In the genomic region with DNA sequence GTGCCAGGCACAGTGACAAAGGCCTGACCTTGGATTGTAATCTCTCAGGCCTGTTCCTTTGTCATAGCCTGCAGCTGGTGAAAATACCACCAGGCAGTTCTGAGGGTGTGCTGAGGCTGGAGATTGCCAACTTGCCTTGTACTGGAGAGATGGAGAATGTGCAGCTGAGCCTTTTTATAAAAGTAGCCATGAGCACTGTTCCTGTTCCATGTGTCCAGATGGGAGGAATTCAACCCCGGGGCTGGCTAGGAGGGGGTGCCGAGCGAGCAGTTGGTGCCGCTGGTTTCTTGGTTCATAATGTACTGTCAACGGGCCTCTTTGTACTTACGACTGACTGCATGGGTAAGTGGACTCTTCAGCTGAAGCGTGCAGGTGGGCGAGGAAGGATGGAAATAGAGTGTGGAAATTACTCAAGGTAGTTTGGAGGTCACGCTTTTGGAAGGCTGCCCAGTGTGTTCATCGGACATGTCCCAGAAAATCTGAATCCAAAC, we compare ENCODE assay signal across 14 mouse cellular contexts. TPM values are rescaled to one million over a fixed set of nuclear protein-coding genes. Genes with fewer than 3 reads are reported as not detected.
DNase-seq lines count a peak whose midpoint lies in the region; ATAC-seq and TF ChIP-seq lines count a peak whose summit lies in the region.
"Had no signal": no experiment of that assay in that cellular context is flagged by ENCODE, and none has a peak within 500 bp of the region (broad histone marks: within the 10 kb centered on the region; RNA-seq: fewer than 3 reads in every experiment).

No protein-coding gene starts in this region.

- H3K27me3 ChIP-seq in heart, embryonic 12.5 days (replicated peaks): no peaks in the 10 kb centered on the region
- no peaks in the 10 kb centered on the region for H3K27me3 ChIP-seq in heart, adult 2 months (ENCODE audit: control insufficient read depth, insufficient read depth, low read length)
- H3K27me3 ChIP-seq: lung, embryonic 15.5 days had no signal

- H3K9ac ChIP-seq in heart, embryonic 12.5 days: no peak overlapping the region
- H3K9ac ChIP-seq in heart, adult 2 months (ENCODE audit: low read depth, low read length): no peak overlapping the region
- H3K9ac ChIP-seq: lung, embryonic 15.5 days had no signal

- TF ChIP-seq CTCF in heart, adult 2 months (IDR thresholded peaks at IDR 0.05): no peak

- TF ChIP-seq POLR2A in heart, adult 2 months (IDR thresholded peaks at IDR 0.05; ENCODE audit: insufficient read depth, low read depth, low read length): no peak

- ATAC-seq in heart, embryonic 12.5 days (ENCODE audit: insufficient number of reproducible peaks, low FRiP score): no peak
- ATAC-seq: activated CD4-positive, CD25-positive, alpha-beta regulatory T cell, adult 4 months; hindbrain, embryonic 16.5 days had no signal

- TF ChIP-seq EP300 in heart, adult 2 months (IDR thresholded peaks at IDR 0.05; ENCODE audit: insufficient read depth, low read depth, low read length): no peak

- 57% methylated on average over 10 of the region's 10 CpGs for WGBS in heart, embryonic 12.5 days
- WGBS in heart, adult 2 months: 57% methylated on average over 10 of the region's 10 CpGs

- no peaks in the 10 kb centered on the region for H3K79me2 ChIP-seq in heart, adult 2 months (replicated peaks; ENCODE audit: control insufficient read depth, insufficient read depth, low read length)

- 0 out of 2 replicates have a peak, but pooled peaks cover 11% of the 10 kb centered on the region for H3K4me1 ChIP-seq in heart, embryonic 12.5 days (replicated peaks)
- H3K4me1 ChIP-seq in heart, adult 2 months (ENCODE audit: control insufficient read depth, insufficient read depth, low read length): no peaks in the 10 kb centered on the region

- intact Hi-C loops in heart, adult 2 months (cut with DNase I): no loop called here
- intact Hi-C loops in left cerebral cortex, postnatal 4 days (cut with DNase I): no loop called here

- peak overlapping the region; percentile 20; the same call in 1 of the 2 replicates for H3K4me2 ChIP-seq in heart, embryonic 12.5 days
- H3K4me2 ChIP-seq: lung, embryonic 15.5 days had no signal

- H3K36me3 ChIP-seq in heart, embryonic 12.5 days: peaks cover 2% of the 10 kb centered on the region; the same call in 1 of the 2 replicates
- H3K36me3 ChIP-seq in heart, adult 2 months (ENCODE audit: control insufficient read depth, insufficient read depth, low read length): no peaks in the 10 kb centered on the region
- H3K36me3 ChIP-seq: lung, embryonic 15.5 days had no signal

- H3K27ac ChIP-seq in heart, embryonic 12.5 days (ENCODE audit: poor library complexity, severe bottlenecking): peak overlapping the region; percentile 71
- H3K27ac ChIP-seq in heart, adult 2 months: no peak overlapping the region
- H3K27ac ChIP-seq: lung, embryonic 15.5 days had no signal

- no peak overlapping the region for H3K4me3 ChIP-seq in heart, embryonic 12.5 days
- no peak overlapping the region for H3K4me3 ChIP-seq in heart, adult 2 months
- H3K4me3 ChIP-seq: lung, embryonic 15.5 days had no signal

- DNase-seq in adrenal gland, adult 18-20 months (ENCODE audit: low spot score in 2 of 2): peak; percentile 24 to 29
- DNase-seq in adrenal gland, adult 8-10 months: no peak
- DNase-seq in heart, adult 2 months: no peak
- peak; percentile 18 for DNase-seq in left cerebral cortex, postnatal 4 days
- DNase-seq in left cerebral cortex, adult 9 months (ENCODE audit: low spot score in 2 of 2): no peak
- peak; percentile 34 for DNase-seq in adrenal gland, postnatal 14 days
- DNase-seq in lung, postnatal 25 days (ENCODE audit: low spot score): no peak
- DNase-seq: kidney, adult 18-20 months; kidney, postnatal 4 days; thymus, adult 18-20 months had no signal

- H3K9me3 ChIP-seq in heart, embryonic 12.5 days (replicated peaks): 0 out of 2 replicates have a peak, but pooled peaks cover 3% of the 10 kb centered on the region
- H3K9me3 ChIP-seq: lung, embryonic 15.5 days had no signal

RNA-seq across cellular contexts. Expression of gene Srsf1, which starts 10.4 kb away (rescaled TPM):
- 100 to 1,000 TPM; 219 TPM for total RNA-seq in adrenal gland, adult 18-20 months (2021)
- 100 to 1,000 TPM; 230 to 311 (median 252) TPM for total RNA-seq in adrenal gland, adult 8-10 months (2022)
- polyA plus RNA-seq in heart, embryonic 12.5 days (2016; fragmentation: Nextera tagmentation; extraction: Ambion mirVana): 254 and 260 TPM in 2 replicates
- total RNA-seq in heart, adult 2 months (2021): 10 to 100 TPM; 99.5 to 99.7 TPM
- 39.3 and 86.5 TPM in 2 replicates for polyA plus RNA-seq in heart, adult 2 months (2012; rRNA removed)
- total RNA-seq in left cerebral cortex, postnatal 4 days (2021): 100 to 1,000 TPM; 261 to 264 TPM
- total RNA-seq in adrenal gland, postnatal 14 days (2021): 245 and 260 TPM in 2 replicates

RNA-seq across cellular contexts. Expression of gene Vezf1, which starts 31.3 kb away (rescaled TPM):
- 10 to 100 TPM; 42.4 to 44.5 TPM for total RNA-seq in adrenal gland, adult 18-20 months (2021)
- total RNA-seq in adrenal gland, adult 8-10 months (2022): 10 to 100 TPM; 42.1 to 71.0 (median 59.4) TPM
- 27.3 and 29.3 TPM in 2 replicates for polyA plus RNA-seq in heart, embryonic 12.5 days (2016; fragmentation: Nextera tagmentation; extraction: Ambion mirVana)
- total RNA-seq in heart, adult 2 months (2021): 10 to 100 TPM; 37.9 to 49.8 TPM
- 22.6 and 34.5 TPM in 2 replicates for polyA plus RNA-seq in heart, adult 2 months (2012; rRNA removed)
- 10 to 100 TPM; 35.3 to 38.2 TPM for total RNA-seq in left cerebral cortex, postnatal 4 days (2021)
- total RNA-seq in adrenal gland, postnatal 14 days (2021): 39.8 and 42.4 TPM in 2 replicates

RNA-seq across cellular contexts. Expression of gene Dynll2, which starts 49.5 kb away (rescaled TPM):
- 100 to 1,000 TPM; 222 to 233 TPM for total RNA-seq in adrenal gland, adult 18-20 months (2021)
- total RNA-seq in adrenal gland, adult 8-10 months (2022): 100 to 1,000 TPM; 271 to 301 (median 294) TPM
- polyA plus RNA-seq in heart, embryonic 12.5 days (2016; fragmentation: Nextera tagmentation; extraction: Ambion mirVana): 21.4 and 22.5 TPM in 2 replicates
- total RNA-seq in heart, adult 2 months (2021): 100 to 1,000 TPM; 361 to 396 TPM
- 225 and 357 TPM in 2 replicates for polyA plus RNA-seq in heart, adult 2 months (2012; rRNA removed)
- total RNA-seq in left cerebral cortex, postnatal 4 days (2021): 100 to 1,000 TPM; 311 to 328 TPM
- 154 and 174 TPM in 2 replicates for total RNA-seq in adrenal gland, postnatal 14 days (2021)

Comparison
In these comparisons a context has a peak if more than half of its experiments do, and no peak if none do; other contexts are left out.
1. DNase-seq: peak in adrenal gland, adult 18-20 months (2 of 2), left cerebral cortex, postnatal 4 days (single experiment) and adrenal gland, postnatal 14 days (single experiment); none in adrenal gland, adult 8-10 months (single experiment), heart, adult 2 months (0 of 2), left cerebral cortex, adult 9 months (0 of 2) and lung, postnatal 25 days (single experiment).